Mouse (Mus musculus): ENCODE results near the gene Crybg3. TPM values are rescaled to one million over a fixed set of nuclear protein-coding genes. Genes with fewer than 3 reads are reported as not detected.
"Not testable (repeated sequence)": the region's sequence is repeated elsewhere in the genome, so short reads cannot be mapped to it uniquely, and the experiment has no call there.

Crybg3 gene
- polyA plus RNA-seq, 1 experiment from 2014 or later = 1.1 TPM

- no peak overlapping the region for H3K4me2 ChIP-seq (ENCODE audit: low read depth, low read length)
- H3K27me3 ChIP-seq (ENCODE audit: control insufficient read depth, insufficient read depth, low read depth, low read length) = no peaks in the 10 kb centered on the region
- WGBS (ENCODE audit: insufficient replicate concordance) = 65% methylated on average over 1 of the region's 1 CpGs
- no peak overlapping the region for H3K4me3 ChIP-seq (ENCODE audit: low read depth, low read length)
- H3K27ac ChIP-seq (ENCODE audit: low read length) = no peak overlapping the region
- no peak overlapping the region for H3K9ac ChIP-seq (ENCODE audit: low read depth, low read length)
- H3K36me3 ChIP-seq (ENCODE audit: control insufficient read depth, insufficient read depth) = no peaks in the 10 kb centered on the region
- H3K9me3 ChIP-seq (replicated peaks; ENCODE audit: control insufficient read depth, low read length) = no peaks in the 10 kb centered on the region
- ATAC-seq (ENCODE audit: low read depth) = no peak
- H3K4me1 ChIP-seq (ENCODE audit: control insufficient read depth, low read depth, low read length) = peaks cover 5% of the 10 kb centered on the region
Measured at GRCm38 (mm10) chr16:59469846-59470245, 130.9 kb downstream of the Crybg3 start.

GRCm38 (mm10) chr16:59463973-59464372, 136.8 kb downstream of the Crybg3 start:
- Histone ChIP-seq H3K27ac (ENCODE audit: low read length) (no peak overlapping the region), H3K9me3 (replicated peaks; ENCODE audit: control insufficient read depth, low read length) (no peaks in the 10 kb centered on the region), H3K36me3 (ENCODE audit: control insufficient read depth, insufficient read depth) (no peaks in the 10 kb centered on the region), H3K27me3 (ENCODE audit: control insufficient read depth, insufficient read depth, low read depth, low read length) (no peaks in the 10 kb centered on the region), H3K9ac (ENCODE audit: low read depth, low read length) (no peak overlapping the region), H3K4me3 (ENCODE audit: low read depth, low read length) (no peak overlapping the region), H3K4me2 (ENCODE audit: low read depth, low read length) (no peak overlapping the region), H3K4me1 (ENCODE audit: control insufficient read depth, low read depth, low read length) (no peaks in the 10 kb centered on the region)
- ATAC-seq (ENCODE audit: low read depth) = no peak
- WGBS (ENCODE audit: insufficient replicate concordance) = 77% methylated on average over 6 of the region's 6 CpGs

- H3K9me3 ChIP-seq (replicated peaks; ENCODE audit: control insufficient read depth, low read length) = no peaks in the 10 kb centered on the region
- no peak for ATAC-seq (ENCODE audit: low read depth)
- no peaks in the 10 kb centered on the region for H3K27me3 ChIP-seq (ENCODE audit: control insufficient read depth, insufficient read depth, low read depth, low read length)
- no peaks in the 10 kb centered on the region for H3K36me3 ChIP-seq (ENCODE audit: control insufficient read depth, insufficient read depth)
- H3K9ac ChIP-seq (ENCODE audit: low read depth, low read length) = no peak overlapping the region
- H3K4me3 ChIP-seq (ENCODE audit: low read depth, low read length) = no peak overlapping the region
- WGBS (ENCODE audit: insufficient replicate concordance) = 59% methylated on average over 4 of the region's 4 CpGs
- no peaks in the 10 kb centered on the region for H3K4me1 ChIP-seq (ENCODE audit: control insufficient read depth, low read depth, low read length)
- no peak overlapping the region for H3K4me2 ChIP-seq (ENCODE audit: low read depth, low read length)
- H3K27ac ChIP-seq (ENCODE audit: low read length) = no peak overlapping the region
Measured at GRCm38 (mm10) chr16:59463567-59463966, 137.2 kb downstream of the Crybg3 start.

DNA sequence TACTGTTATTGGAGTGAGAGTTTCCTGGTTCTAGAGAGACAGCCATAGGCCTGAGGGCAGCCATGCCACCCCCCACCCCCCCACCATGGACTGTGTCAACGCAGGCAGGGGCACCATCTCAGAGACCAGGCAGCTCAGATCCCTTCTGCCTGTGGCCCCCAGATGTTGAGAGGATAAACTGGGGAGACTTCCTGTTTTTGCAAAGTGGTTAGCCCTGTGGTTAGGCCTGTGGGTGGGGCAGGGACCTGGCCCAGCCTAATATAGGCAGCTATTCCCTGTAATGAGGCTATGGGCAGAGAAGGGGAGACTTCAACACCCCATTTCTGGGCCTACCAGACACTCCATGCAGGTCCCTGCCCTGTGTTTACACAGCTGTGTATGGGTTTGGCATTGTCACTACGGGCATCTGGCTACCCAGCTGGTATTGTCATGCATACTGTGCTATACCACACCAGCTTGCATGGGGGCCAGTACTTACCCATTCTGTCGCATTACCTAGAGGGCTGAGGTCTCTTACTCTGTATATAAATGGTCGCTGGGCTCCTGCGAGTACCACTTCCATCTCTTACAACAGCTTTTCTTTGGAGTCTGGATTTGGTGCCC, 141.4 kb downstream of the Crybg3 start:
- not testable (repeated sequence) for H3K9ac ChIP-seq (ENCODE audit: low read depth, low read length); H3K36me3 ChIP-seq (ENCODE audit: control insufficient read depth, insufficient read depth); H3K9me3 ChIP-seq (replicated peaks; ENCODE audit: control insufficient read depth, low read length); H3K4me2 ChIP-seq (ENCODE audit: low read depth, low read length); H3K4me1 ChIP-seq (ENCODE audit: control insufficient read depth, low read depth, low read length); H3K27ac ChIP-seq (ENCODE audit: low read length); H3K27me3 ChIP-seq (ENCODE audit: control insufficient read depth, insufficient read depth, low read depth, low read length); H3K4me3 ChIP-seq (ENCODE audit: low read depth, low read length)
- WGBS (ENCODE audit: insufficient replicate concordance) = 25% methylated on average over 4 of the region's 5 CpGs
- peak; percentile 37 for ATAC-seq (ENCODE audit: low read depth)

DNA sequence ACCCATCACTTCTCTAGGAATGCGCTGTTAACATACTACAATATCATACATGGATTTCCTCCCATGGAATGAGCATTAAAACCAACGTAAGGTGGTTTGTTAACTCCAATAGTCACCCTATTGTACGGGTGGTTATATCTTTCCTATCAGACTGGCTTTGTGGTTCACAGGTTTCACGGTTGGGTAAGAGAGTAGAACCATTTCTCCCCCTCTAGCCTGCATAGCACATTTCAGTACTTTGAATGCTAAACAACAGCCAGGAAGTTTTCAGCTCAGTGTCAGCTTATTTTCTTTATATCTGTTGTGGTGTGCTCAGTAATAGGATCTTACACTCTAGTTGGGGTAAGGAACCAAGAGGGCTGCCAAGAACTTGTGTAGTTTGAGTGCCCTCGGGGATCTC, 149.0 kb downstream of the Crybg3 start:
- H3K27me3 ChIP-seq (ENCODE audit: control insufficient read depth, insufficient read depth, low read depth, low read length) = no peaks in the 10 kb centered on the region
- no peak for ATAC-seq (ENCODE audit: low read depth)
- no peak overlapping the region for H3K4me2 ChIP-seq (ENCODE audit: low read depth, low read length)
- 47% methylated on average over 5 of the region's 5 CpGs for WGBS (ENCODE audit: insufficient replicate concordance)
- H3K27ac ChIP-seq (ENCODE audit: low read length) = no peak overlapping the region
- H3K9me3 ChIP-seq (replicated peaks; ENCODE audit: control insufficient read depth, low read length) = no peaks in the 10 kb centered on the region
- H3K36me3 ChIP-seq (ENCODE audit: control insufficient read depth, insufficient read depth) = no peaks in the 10 kb centered on the region
- no peak overlapping the region for H3K9ac ChIP-seq (ENCODE audit: low read depth, low read length)
- H3K4me3 ChIP-seq (ENCODE audit: low read depth, low read length) = no peak overlapping the region
- no peaks in the 10 kb centered on the region for H3K4me1 ChIP-seq (ENCODE audit: control insufficient read depth, low read depth, low read length)

DNA sequence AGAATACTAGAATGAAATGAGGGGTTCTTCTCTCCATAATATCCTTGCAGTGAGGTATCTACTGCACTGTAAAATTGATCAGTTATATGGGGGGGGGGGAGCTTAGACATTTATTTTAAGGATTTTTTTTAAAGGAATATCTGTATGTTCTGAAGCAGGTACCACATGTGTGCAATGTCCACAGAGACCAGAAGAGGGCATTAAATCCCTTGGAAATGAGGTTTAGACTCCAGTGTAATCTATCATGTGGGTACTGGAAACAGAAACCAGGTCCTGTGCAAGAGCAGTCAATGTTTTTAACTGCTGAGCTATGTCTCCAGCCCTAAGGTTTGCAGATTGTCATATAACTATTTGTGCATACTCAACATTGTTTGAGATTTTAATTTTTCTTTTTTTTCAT, 151.7 kb downstream of the Crybg3 start:
- Histone ChIP-seq H3K9me3 (replicated peaks; ENCODE audit: control insufficient read depth, low read length) (no peaks in the 10 kb centered on the region), H3K4me1 (ENCODE audit: control insufficient read depth, low read depth, low read length) (no peaks in the 10 kb centered on the region), H3K9ac (ENCODE audit: low read depth, low read length) (no peak overlapping the region), H3K4me3 (ENCODE audit: low read depth, low read length) (no peak overlapping the region), H3K4me2 (ENCODE audit: low read depth, low read length) (no peak overlapping the region), H3K36me3 (ENCODE audit: control insufficient read depth, insufficient read depth) (no peaks in the 10 kb centered on the region), H3K27ac (ENCODE audit: low read length) (no peak overlapping the region), H3K27me3 (ENCODE audit: control insufficient read depth, insufficient read depth, low read depth, low read length) (no peaks in the 10 kb centered on the region)
- no peak for ATAC-seq (ENCODE audit: low read depth)

- WGBS (ENCODE audit: insufficient replicate concordance) = 55% methylated on average over 1 of the region's 1 CpGs
- Histone ChIP-seq H3K4me1 (ENCODE audit: control insufficient read depth, low read depth, low read length) (no peaks in the 10 kb centered on the region), H3K36me3 (ENCODE audit: control insufficient read depth, insufficient read depth) (no peaks in the 10 kb centered on the region), H3K27me3 (ENCODE audit: control insufficient read depth, insufficient read depth, low read depth, low read length) (no peaks in the 10 kb centered on the region), H3K27ac (ENCODE audit: low read length) (no peak overlapping the region), H3K9me3 (replicated peaks; ENCODE audit: control insufficient read depth, low read length) (no peaks in the 10 kb centered on the region), H3K4me2 (ENCODE audit: low read depth, low read length) (no peak overlapping the region), H3K9ac (ENCODE audit: low read depth, low read length) (no peak overlapping the region), H3K4me3 (ENCODE audit: low read depth, low read length) (no peak overlapping the region)
- no peak for ATAC-seq (ENCODE audit: low read depth)
Measured at GRCm38 (mm10) chr16:59448181-59448580, 152.6 kb downstream of the Crybg3 start.

- no peak overlapping the region for H3K4me2 ChIP-seq (ENCODE audit: low read depth, low read length)
- H3K36me3 ChIP-seq (ENCODE audit: control insufficient read depth, insufficient read depth) = no peaks in the 10 kb centered on the region
- H3K9me3 ChIP-seq (replicated peaks; ENCODE audit: control insufficient read depth, low read length) = no peaks in the 10 kb centered on the region
- no peak for ATAC-seq (ENCODE audit: low read depth)
- H3K27ac ChIP-seq (ENCODE audit: low read length) = no peak overlapping the region
- WGBS (ENCODE audit: insufficient replicate concordance) = 72% methylated on average over 7 of the region's 7 CpGs
- H3K27me3 ChIP-seq (ENCODE audit: control insufficient read depth, insufficient read depth, low read depth, low read length) = no peaks in the 10 kb centered on the region
- no peaks in the 10 kb centered on the region for H3K4me1 ChIP-seq (ENCODE audit: control insufficient read depth, low read depth, low read length)
- H3K4me3 ChIP-seq (ENCODE audit: low read depth, low read length) = no peak overlapping the region
- no peak overlapping the region for H3K9ac ChIP-seq (ENCODE audit: low read depth, low read length)
Measured at GRCm38 (mm10) chr16:59444880-59445559, 155.8 kb downstream of the Crybg3 start.

Measured in liver, embryonic 16.5 days (tissue).